ENCODE assay signal across 25 mouse cellular contexts in the genomic region with DNA sequence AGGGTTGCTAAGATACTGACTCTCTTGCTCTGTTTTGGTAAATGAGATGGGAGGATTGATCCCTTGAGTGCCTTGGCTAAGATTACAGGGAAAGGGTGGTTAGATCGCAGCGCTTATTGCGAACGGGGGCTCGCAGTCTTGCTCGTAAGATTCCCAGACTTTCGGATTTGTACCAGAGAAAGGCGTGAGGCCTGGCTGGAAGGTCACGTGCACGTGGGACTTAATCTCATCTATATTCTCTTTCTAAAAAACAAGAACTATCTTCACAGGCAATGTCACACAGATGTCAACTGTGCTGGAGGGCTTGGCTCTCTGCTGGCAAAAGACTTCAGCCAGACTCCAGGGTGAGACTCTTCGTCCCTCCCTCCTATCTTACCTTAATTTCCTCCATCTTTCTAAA.
"Had no signal": no experiment of that assay in that cellular context is flagged by ENCODE, and none has a peak within 500 bp of the region (broad histone marks: within the 10 kb centered on the region; RNA-seq: fewer than 3 reads in every experiment).

No protein-coding gene starts in this region.

- H3K27me3 ChIP-seq: hindbrain, embryonic 15.5 days; intestine, embryonic 15.5 days; limb, embryonic 12.5 days had no signal

- ATAC-seq: inflammation-experienced regulatory T-cells, adult 6 months; intestine, embryonic 15.5 days; intestine, postnatal 0 days had no signal

- H3K9me3 ChIP-seq: heart, embryonic 10.5 days; hindbrain, embryonic 10.5 days; hindbrain, embryonic 12.5 days; hindbrain, embryonic 15.5 days; intestine, embryonic 15.5 days; limb, embryonic 10.5 days; limb, embryonic 12.5 days; liver, embryonic 13.5 days had no signal

- DNase-seq: gastrocnemius, adult 2 months; gastrocnemius, postnatal 10 days; gastrocnemius, postnatal 25 days; heart, adult 18-20 months; heart, postnatal 10 days; heart, postnatal 4 days; kidney, adult 18-20 months; kidney, adult 8-10 months; kidney, postnatal 10 days; kidney, postnatal 4 days; liver; liver, embryonic 13.5 days had no signal

- H3K27ac ChIP-seq: gastrocnemius, adult 2 months; heart, embryonic 10.5 days; hindbrain, embryonic 10.5 days; hindbrain, embryonic 12.5 days; hindbrain, embryonic 15.5 days; intestine, embryonic 15.5 days; layer of hippocampus, adult 2 months; left cerebral cortex, adult 2 months; limb, embryonic 10.5 days; limb, embryonic 12.5 days; liver, embryonic 13.5 days had no signal

- H3K4me2 ChIP-seq: heart, embryonic 12.5 days; hindbrain, embryonic 12.5 days; hindbrain, embryonic 15.5 days; intestine, embryonic 15.5 days; limb, embryonic 12.5 days; liver, embryonic 11.5 days; liver, embryonic 13.5 days had no signal

- H3K36me3 ChIP-seq: heart, embryonic 10.5 days; heart, embryonic 12.5 days; hindbrain, embryonic 10.5 days; hindbrain, embryonic 12.5 days; hindbrain, embryonic 15.5 days; intestine, embryonic 15.5 days; limb, embryonic 10.5 days; limb, embryonic 12.5 days; liver, embryonic 13.5 days had no signal

- H3K4me3 ChIP-seq: gastrocnemius, adult 2 months; heart, embryonic 10.5 days; heart, embryonic 12.5 days; hindbrain, embryonic 10.5 days; hindbrain, embryonic 12.5 days; hindbrain, embryonic 15.5 days; intestine, embryonic 15.5 days; layer of hippocampus, adult 2 months; left cerebral cortex, adult 2 months; limb, embryonic 10.5 days; limb, embryonic 12.5 days; liver, embryonic 13.5 days had no signal

- H3K4me1 ChIP-seq: intestine, embryonic 15.5 days; limb, embryonic 12.5 days had no signal

- H3K9ac ChIP-seq: heart, embryonic 12.5 days; hindbrain, embryonic 12.5 days; hindbrain, embryonic 15.5 days; intestine, embryonic 15.5 days; limb, embryonic 12.5 days; liver, embryonic 13.5 days had no signal
